Mouse (Mus musculus) heart, adult 2 months (tissue): ENCODE measurements at regions not wholly inside any gene's neighbourhood (a gene's known extent, or its start where the extent isn't known, plus 50 kb on each side); places are given as distances from the start of the nearest gene placed in this dataset.

Experiments used
- CTCF ChIP-seq: fragments of 200-600 bp; IDR thresholded peaks from 2 replicates; pipeline ENCODE4 v1.8.1; 2022; ENCODE audit warnings: antibody characterized with exemption, mild to moderate bottlenecking, moderate library complexity
- EP300 ChIP-seq: fragments of 200-500 bp; IDR thresholded peaks from 2 replicates; pipeline ENCODE4 v1.6.1; 2011; ENCODE audit warnings: low read depth, low read length, control low read depth; ENCODE audit not compliant: insufficient read depth

- TF ChIP-seq CTCF (no peak), EP300 (no peak)
Observed at GRCm38 (mm10) chr17:44398231-44398630, 209.8 kb downstream of the Clic5 start.
